Mouse (Mus musculus) CD4-positive, CD25-positive, alpha-beta regulatory T cell (primary cell): ENCODE data around the gene Ptcra. TPM values are rescaled to one million over a fixed set of nuclear protein-coding genes. Genes with fewer than 3 reads are reported as not detected.

ENCODE experiments used
- polyA plus RNA-seq: library from polyadenylated mRNA; unstranded; fragments of 100-300 nt; shearing (Covaris generic); gene quantifications from one replicate; pipeline ENCODE4 v1.2.1, GENCODE M21; 2017

Ptcra gene
- polyA plus RNA-seq = not detected

GRCm38 (mm10) chr17:46763544-46763943 is at the start of gene Ptcra:
Ptcra (minus strand) TSS chr17:46763712.

GRCm38 (mm10) chr17:46782341-46783221 is 19.1 kb upstream of the Ptcra start, which contains the start of gene Rpl7l1:
Rpl7l1 (minus strand) TSS chr17:46782672.

GRCm38 (mm10) chr17:46772404-46773277 is 9.1 kb upstream of the Ptcra start, which contains the start of gene 2310039H08Rik:
2310039H08Rik (plus strand) TSS chr17:46772635.

GRCm38 (mm10) chr17:46751794-46752556 is 11.5 kb downstream of the Ptcra start, which contains the start of gene Cnpy3:
Cnpy3 (minus strand) TSS chr17:46752214.

GRCm38 (mm10) chr17:46728904-46729318 is 34.6 kb downstream of the Ptcra start, which contains the start of gene Gnmt:
Gnmt (minus strand) TSS chr17:46729168.

DNA sequence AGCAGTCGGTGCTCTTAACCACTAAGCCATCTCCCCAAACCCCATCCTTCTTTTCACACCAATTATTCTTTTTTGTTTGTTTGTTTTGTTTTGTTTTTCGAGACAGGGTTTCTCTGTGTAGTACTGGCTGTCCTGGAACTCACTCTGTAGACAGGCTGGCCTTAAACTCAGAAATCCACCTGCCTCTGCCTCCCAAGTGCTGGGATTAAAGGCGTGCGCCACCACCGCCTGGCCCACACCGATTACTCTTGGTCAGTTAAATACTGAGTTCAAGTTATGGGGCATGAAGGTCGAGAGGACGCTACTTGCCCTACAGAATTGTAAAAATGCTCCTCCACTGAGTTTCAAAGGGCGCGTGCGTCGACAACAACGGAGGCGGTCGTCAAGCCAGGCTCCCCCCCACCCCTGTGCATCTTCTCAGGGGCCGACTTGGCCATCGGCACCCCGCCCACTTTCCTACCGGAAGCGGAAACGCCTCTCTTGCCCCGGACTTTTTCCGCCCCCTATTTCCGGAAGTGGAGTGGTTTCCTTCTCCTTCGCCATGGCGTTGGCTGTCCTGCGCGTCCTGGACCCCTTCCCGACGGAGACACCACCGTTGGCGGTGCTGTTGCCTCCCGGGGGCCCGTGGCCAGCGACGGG is 52.4 kb downstream of the Ptcra start, which contains the start of gene Pex6:
Gene Pex6, plus strand, starts transcription at position 505 of the 639 bp plus-strand sequence.

Other genes with a start within 250 kb of the Ptcra start
- gene Cul9, start 217.3 kb downstream of the Ptcra start, polyA plus RNA-seq = 6.2 TPM
- 41.4 TPM for gene Srf, start 207.5 kb downstream of the Ptcra start, polyA plus RNA-seq
- 0.23 TPM for gene Ptk7, start 134.2 kb downstream of the Ptcra start, polyA plus RNA-seq
- 24.7 TPM for gene Klc4, start 117.7 kb downstream of the Ptcra start, polyA plus RNA-seq
- gene Mrpl2, start 117.5 kb downstream of the Ptcra start, polyA plus RNA-seq = 42.7 TPM
- gene Cul7, start 113.4 kb downstream of the Ptcra start, polyA plus RNA-seq = 10.0 TPM
- 65.9 TPM for gene Rrp36, start 89.4 kb downstream of the Ptcra start, polyA plus RNA-seq
- gene Mea1, start 84.9 kb downstream of the Ptcra start, polyA plus RNA-seq = 149 TPM
- gene Klhdc3, start 82.8 kb downstream of the Ptcra start, polyA plus RNA-seq = 60.8 TPM
- gene Ppp2r5d, start 58.6 kb downstream of the Ptcra start, polyA plus RNA-seq = 98.9 TPM
- gene Pex6, start 52.2 kb downstream of the Ptcra start, polyA plus RNA-seq = 53.2 TPM
- 0.66 TPM for gene Gnmt, start 34.5 kb downstream of the Ptcra start, polyA plus RNA-seq
- 49.8 TPM for gene Cnpy3, start 11.5 kb downstream of the Ptcra start, polyA plus RNA-seq
- 31.3 TPM for gene 2310039H08Rik, start 8.9 kb upstream of the Ptcra start, polyA plus RNA-seq
- 139 TPM for gene Rpl7l1, start 19.0 kb upstream of the Ptcra start, polyA plus RNA-seq
- 39.7 TPM for gene Bicral, start 94.8 kb upstream of the Ptcra start, polyA plus RNA-seq
- 60.7 TPM for gene Tbcc, start 127.0 kb upstream of the Ptcra start, polyA plus RNA-seq
- not detected for gene Prph2, start 146.7 kb upstream of the Ptcra start, polyA plus RNA-seq
- gene Ubr2, start 246.8 kb upstream of the Ptcra start, polyA plus RNA-seq = 52.6 TPM